Mouse (Mus musculus) gastrocnemius, postnatal 10 days (tissue): ENCODE results near the gene Tk2. TPM values are rescaled to one million over a fixed set of nuclear protein-coding genes. Genes with fewer than 3 reads are reported as not detected.
"Not testable (repeated sequence)": the region's sequence is repeated elsewhere in the genome, so short reads cannot be mapped to it uniquely, and the experiment has no call there.

ENCODE experiments used
- DNase-seq: peaks from one replicate; pipeline ENCODE4 v3.0.0; 2021; ENCODE audit warnings: mixed read lengths
- long read RNA-seq, 2 experiments: library from polyadenylated mRNA; stranded (forward); transcript quantifications; one replicate each; pipeline ENCODE4 v2.0.0; 2021
- total RNA-seq, 2 experiments: library from RNA; stranded (reverse); gene quantifications; 2 replicates each; pipeline ENCODE4 v1.2.3; 2021

Tk2 gene
- total RNA-seq: 1 to 10 TPM; 5.6 to 7.6 TPM
- long read RNA-seq, experiment 1, transcript Tk2-201 (10 exons, 2,406 nt): major isoform, 9 of 14 reads
- long read RNA-seq, experiment 1, partial matches to known transcripts: 0 of 14 reads
- long read RNA-seq, experiment 1, other reads (novel, unspliced or antisense): 4 of 14 reads
- long read RNA-seq, experiment 2, transcript Tk2-201 (10 exons, 2,406 nt): major isoform, 5 of 9 reads
- long read RNA-seq, experiment 2, partial matches to known transcripts: 0 of 9 reads
- long read RNA-seq, experiment 2, other reads (novel, unspliced or antisense): 2 of 9 reads

- DNase-seq: peak; percentile 80
Measured at GRCm38 (mm10) chr8:104248276-104248675, at the start of gene Tk2. TSS of gene Tk2 (minus strand) at chr8:104248558.

GRCm38 (mm10) chr8:104294396-104294795, 46.0 kb upstream of the Tk2 start:
- no peak for DNase-seq

GRCm38 (mm10) chr8:104293081-104293480, 44.7 kb upstream of the Tk2 start, which contains the start of gene Cmtm2a:
TSS of gene Cmtm2a (minus strand) at chr8:104293181.
- DNase-seq: not testable (repeated sequence)

- DNase-seq: no peak
Measured at GRCm38 (mm10) chr8:104268937-104269440, 20.6 kb upstream of the Tk2 start.

GRCm38 (mm10) chr8:104268368-104268767, 20.0 kb upstream of the Tk2 start:
- DNase-seq: no peak

DNA sequence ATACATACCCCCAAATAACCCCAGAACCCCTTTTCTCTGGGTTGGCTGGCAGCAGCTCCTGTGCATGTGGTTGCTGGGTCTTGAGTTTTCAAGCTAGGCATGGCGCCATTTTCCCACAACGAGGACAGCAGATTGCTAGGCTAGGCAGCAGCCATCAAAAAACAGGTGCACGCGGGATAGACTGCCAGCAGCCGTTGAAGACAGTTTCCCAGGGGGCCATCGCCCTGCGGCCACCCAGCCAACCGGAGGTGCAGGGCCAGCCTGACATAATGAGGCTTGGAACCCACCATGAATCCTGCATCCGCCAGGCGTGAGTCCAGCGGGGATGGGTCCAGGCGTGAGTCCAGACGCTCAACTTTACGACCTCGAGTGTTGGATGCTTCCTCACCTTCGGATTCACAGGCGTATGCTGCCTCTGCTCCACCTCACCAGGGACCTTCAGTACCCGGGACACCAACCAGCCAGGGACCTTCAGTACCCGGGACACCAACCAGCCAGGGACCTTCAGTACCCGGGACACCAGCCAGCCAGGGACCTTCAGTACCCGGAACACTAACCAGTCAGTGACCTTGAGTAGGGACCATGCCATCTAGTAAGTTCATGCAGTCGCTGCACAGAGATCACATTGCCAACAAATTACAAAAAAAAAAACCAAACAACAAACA, 16.0 kb upstream of the Tk2 start:
- not testable (repeated sequence) for DNase-seq

- DNase-seq: not testable (repeated sequence)
Measured at GRCm38 (mm10) chr8:104261802-104262201, 13.4 kb upstream of the Tk2 start.

- no peak for DNase-seq
Measured at GRCm38 (mm10) chr8:104253016-104253415, 4.7 kb upstream of the Tk2 start.

DNA sequence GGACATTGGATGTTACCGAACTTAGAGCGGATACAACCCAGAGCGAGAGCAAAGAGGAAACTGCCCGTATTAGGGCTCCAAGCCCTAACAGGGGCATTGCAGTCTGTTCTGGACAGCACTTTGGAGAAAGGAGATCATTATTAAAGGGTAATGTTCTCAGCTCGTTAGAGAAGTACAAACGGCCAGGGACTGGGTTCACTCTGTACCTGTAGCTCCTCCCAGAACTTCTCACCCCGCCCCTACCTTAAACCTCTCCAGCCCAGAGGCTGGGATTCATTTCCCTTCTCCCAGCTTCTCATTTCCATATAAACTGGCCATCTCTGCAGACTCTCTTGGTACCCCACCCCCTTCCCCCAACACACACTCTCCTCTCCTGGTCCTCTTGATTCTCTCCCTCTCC, 3.1 kb upstream of the Tk2 start:
- no peak for DNase-seq

DNA sequence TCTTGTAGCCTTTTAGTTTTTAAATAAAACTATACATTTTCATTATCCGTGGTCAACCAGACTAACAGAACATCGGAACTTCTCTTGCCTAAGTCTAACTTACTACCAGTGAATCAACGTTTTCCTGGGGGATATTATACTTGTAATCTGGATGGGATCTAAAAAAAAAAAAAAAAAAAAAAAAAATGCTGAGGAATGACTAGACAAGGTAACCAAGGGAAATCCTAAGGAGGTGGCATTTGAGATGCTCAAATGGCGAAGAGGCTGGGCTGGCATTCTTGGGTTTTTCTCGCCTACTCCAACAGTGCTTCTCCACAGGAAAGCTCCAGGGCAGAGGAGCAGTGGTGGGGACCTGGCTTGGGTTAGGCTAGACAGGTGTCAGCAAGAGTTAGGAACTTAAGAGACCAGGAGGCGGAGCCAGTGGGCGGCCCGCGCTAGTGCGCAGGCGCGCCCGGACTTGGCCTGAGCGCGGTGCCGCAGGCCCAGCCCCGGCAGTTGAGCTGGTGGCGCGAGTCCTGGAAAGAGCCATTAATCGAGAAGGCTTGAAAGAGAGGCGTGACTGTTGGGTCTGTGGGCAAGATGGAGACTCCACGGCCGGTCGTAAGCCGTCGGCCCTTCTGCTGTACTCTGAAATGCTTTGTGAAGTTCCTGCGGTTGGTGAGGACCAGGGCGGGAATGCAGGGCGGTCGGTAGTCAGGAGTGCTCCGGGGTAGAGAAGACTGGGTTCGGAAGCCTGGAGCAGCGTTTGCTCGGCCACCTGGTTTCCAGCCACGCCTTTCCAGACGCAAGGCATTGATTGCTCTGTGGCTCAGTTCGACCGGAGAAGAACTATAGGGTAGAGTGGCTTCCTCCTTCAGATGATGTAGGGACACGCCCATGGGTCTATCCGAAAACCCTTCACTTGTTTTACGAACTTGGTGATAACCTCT, 2.3 kb upstream of the Tk2 start, which contains the start of gene Cklf:
Gene Cklf (plus strand): TSS at position 423 of the 929 bp plus-strand sequence.
- peak; percentile 87 for DNase-seq

- no peak for DNase-seq
Measured at GRCm38 (mm10) chr8:104249442-104249996, 1.2 kb upstream of the Tk2 start.

DNA sequence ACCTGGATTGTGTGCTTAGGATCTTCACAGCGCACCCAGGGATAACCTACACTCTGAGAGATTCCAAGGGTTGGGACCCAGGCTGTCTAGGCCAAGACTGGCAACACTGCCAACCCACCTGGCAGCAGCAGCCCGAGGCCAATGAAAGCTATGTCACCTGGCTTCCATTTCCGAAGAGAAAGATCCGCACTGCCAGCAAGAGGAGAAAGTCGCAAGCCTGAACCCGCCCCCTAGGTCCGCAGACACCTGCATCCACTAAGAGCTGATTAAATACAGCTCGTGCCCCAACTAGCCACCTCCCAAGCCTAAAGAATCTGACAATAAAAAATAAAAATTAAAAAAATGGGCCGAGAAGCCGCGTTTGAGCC, 466 bp downstream of the Tk2 start:
- DNase-seq: no peak

- DNase-seq: no peak
Measured at GRCm38 (mm10) chr8:104247054-104247907, 1.1 kb downstream of the Tk2 start.

GRCm38 (mm10) chr8:104246621-104247020, 1.7 kb downstream of the Tk2 start:
- no peak for DNase-seq

GRCm38 (mm10) chr8:104242038-104242644, 6.2 kb downstream of the Tk2 start:
- no peak for DNase-seq

DNA sequence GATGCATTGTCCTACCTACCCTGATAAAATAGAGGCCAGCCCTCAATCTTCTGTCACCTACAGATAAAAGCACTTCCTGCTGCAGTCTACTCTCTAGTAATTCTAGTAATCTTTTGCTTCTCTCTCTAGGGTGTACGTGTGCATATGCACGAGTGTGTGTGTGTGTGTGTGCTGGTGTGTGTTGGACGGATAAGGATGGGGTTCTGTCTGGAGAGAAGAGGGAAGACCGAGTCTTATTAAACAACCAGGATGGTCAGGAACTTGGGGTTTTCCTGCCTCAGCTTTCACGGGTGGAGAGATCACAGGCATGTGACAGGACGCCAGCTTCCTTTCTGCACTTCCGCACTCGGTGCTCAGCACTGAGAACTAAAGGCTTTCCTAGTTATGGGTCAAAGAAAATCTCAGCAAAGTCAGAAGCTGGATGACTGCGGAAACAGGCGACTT, 8.9 kb downstream of the Tk2 start:
- no peak for DNase-seq

DNA sequence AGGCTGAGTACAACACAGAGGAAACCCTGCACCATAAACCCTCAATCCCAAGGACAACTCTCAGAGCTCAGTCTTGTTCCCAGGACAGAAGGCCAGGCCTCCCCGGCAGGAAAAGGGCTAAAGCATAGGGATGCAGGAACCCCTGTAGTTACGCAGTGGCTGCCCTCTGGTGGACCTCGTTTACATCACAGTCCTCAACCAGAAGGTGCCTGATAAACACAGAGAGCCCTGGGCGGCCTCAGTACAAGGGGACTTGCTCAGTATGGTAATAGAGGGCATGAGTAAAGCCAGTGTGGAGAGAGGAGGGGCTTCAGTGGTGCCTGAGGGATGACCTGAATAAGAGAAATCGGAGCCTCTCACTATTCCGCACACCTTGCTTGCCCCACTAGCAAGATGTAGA, 13.8 kb downstream of the Tk2 start:
- DNase-seq: no peak

DNA sequence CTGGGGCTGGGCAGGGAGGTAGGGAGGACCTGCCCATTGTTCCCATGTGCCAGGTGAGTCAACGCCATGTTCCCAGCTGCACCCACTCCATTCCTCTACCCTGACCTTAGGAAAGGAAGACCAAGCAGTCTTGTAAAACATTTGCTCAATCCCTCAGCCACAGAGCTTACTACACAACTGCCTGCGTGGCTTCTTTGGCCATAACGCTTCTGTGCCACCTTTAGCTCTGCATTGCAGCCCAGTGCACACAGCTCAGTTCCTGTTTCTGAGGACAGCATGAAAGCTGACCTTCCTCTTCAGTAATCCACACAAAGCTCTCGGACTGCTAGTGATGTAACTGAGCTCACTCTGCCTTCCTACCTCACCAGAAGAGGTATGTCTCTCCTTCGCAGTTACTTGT, 15.4 kb downstream of the Tk2 start:
- DNase-seq: no peak

DNA sequence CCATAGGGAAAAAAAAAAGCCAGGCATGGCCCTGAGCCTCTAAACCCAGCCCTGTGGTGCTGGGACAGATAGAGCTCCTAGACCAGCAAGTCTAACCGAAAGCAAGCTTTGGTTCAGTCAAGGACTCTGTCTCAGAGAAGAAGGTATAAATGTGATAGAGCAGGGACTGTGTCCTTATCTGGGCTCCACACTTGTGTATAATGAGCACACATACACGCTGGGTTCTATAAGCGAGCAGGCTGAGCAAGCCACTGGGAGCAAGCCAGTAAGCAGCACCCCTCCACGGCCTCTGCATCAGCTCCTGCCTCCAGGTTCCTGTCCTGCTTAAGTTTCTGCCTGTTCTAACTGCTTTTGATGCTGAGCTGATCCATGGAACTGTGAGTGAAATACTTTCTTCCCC, 16.3 kb downstream of the Tk2 start:
- DNase-seq: no peak

DNA sequence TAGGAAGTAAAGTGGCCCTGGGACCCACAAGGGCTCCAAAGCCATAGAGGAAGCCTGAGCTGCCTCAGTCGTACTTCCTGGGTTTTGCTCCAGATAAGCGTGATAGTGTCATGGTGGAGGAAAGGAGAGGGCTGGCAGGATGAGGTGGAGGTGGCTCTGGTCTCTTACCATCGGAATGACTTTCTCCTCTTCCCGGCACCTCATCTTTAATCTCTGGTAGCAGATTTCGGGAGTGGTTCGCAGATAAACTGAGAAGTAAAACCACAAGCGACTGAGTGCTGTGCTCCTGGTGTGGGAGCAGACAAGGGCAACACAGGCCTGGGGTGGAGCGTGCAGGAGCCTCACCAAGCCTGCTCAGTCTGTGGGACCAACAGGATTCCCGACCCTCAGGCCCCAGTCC, 18.0 kb downstream of the Tk2 start:
- DNase-seq: no peak

- DNase-seq: no peak
Measured at GRCm38 (mm10) chr8:104227048-104227447, 21.3 kb downstream of the Tk2 start.
